Mouse (Mus musculus) megakaryocyte, embryonic 14.5 days (primary cell): ENCODE results near the gene Eme2. TPM values are rescaled to one million over a fixed set of nuclear protein-coding genes. Genes with fewer than 3 reads are reported as not detected.
"Not testable (repeated sequence)": the region's sequence is repeated elsewhere in the genome, so short reads cannot be mapped to it uniquely, and the experiment has no call there.

Experiments used
- H3K27me3 ChIP-seq: replicated peaks from 2 replicates; pipeline ENCODE3; 2012; ENCODE audit warnings: inconsistent platforms
- H3K36me3 ChIP-seq: replicated peaks from 2 replicates; pipeline ENCODE3; 2012; ENCODE audit warnings: low read length, inconsistent platforms, mixed read lengths
- H3K4me1 ChIP-seq: 2 replicates; pipeline ENCODE4 v1.6.1; 2012; ENCODE audit warnings: inconsistent platforms
- H3K4me3 ChIP-seq: replicated peaks from 2 replicates; pipeline ENCODE3; 2012; ENCODE audit warnings: moderate library complexity, mild to moderate bottlenecking, inconsistent platforms
- H3K9me3 ChIP-seq: 2 replicates; pipeline ENCODE4 v1.6.1; 2012; ENCODE audit warnings: inconsistent platforms
- FLI1 ChIP-seq: IDR thresholded peaks from 2 replicates; pipeline ENCODE4 v1.6.1; 2012; ENCODE audit warnings: low read length, inconsistent platforms, mixed read lengths
- GATA1 ChIP-seq: IDR thresholded peaks from 3 replicates; pipeline ENCODE4 v1.6.1; 2012; ENCODE audit warnings: mixed read lengths, low read length, inconsistent platforms, borderline replicate concordance
- polyA plus RNA-seq: library from polyadenylated mRNA; stranded (reverse); fragments of >175 nt; gene quantifications from 2 replicates; pipeline ENCODE4 v1.2.3, GENCODE M21; 2012; ENCODE audit warnings: low replicate concordance; ENCODE audit not compliant: insufficient read depth

Eme2 gene
- polyA plus RNA-seq = 5.8 and 10.0 TPM in 2 replicates

GRCm38 (mm10) chr17:24894995-24895547 is at the start of gene Eme2, which contains the start of gene Mrps34:
Eme2 (minus strand) TSS chr17:24895087.
Mrps34 (plus strand) TSS chr17:24895116.
- H3K9me3 ChIP-seq = no peaks in the 10 kb centered on the region
- peak; percentile 77; the same call in 1 of the 2 replicates for TF ChIP-seq FLI1
- TF ChIP-seq GATA1 = no peak
- no peaks in the 10 kb centered on the region for H3K27me3 ChIP-seq
- H3K4me3 ChIP-seq = peak within 1 kb of the TSS; percentile 94
- H3K4me1 ChIP-seq = peaks cover 82% of the 10 kb centered on the region
- peaks cover 72% of the 10 kb centered on the region for H3K36me3 ChIP-seq

- not testable (repeated sequence) for H3K4me3 ChIP-seq, H3K27me3 ChIP-seq, H3K9me3 ChIP-seq
- H3K36me3 ChIP-seq = peaks cover 61% of the 10 kb centered on the region
- peaks cover 19% of the 10 kb centered on the region for H3K4me1 ChIP-seq
Measured at GRCm38 (mm10) chr17:24943589-24943988, 48.7 kb upstream of the Eme2 start.

DNA sequence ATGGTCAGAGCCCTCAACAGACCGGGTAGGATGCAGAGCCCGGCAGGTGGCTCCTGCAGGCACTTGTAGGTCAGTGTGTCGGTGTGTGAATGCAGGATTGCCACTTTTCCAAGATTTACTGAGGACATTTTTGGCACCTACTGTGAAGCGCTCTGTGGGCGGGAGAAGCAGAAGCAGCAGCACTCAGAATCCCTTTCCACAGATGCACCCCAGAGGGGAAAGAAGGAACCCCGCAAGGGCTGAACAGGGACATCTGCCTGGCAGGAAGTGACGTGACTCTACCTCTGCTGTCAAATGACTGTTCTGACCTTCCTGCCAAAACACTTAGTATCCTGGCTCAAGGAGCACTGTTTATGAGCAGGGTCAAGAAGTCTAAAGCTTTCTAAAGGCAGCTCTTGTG is 48.1 kb upstream of the Eme2 start:
- no peaks in the 10 kb centered on the region for H3K9me3 ChIP-seq
- TF ChIP-seq GATA1 = no peak
- no peak for TF ChIP-seq FLI1
- H3K4me3 ChIP-seq = no peak overlapping the region
- peaks cover 56% of the 10 kb centered on the region for H3K36me3 ChIP-seq
- peaks cover 19% of the 10 kb centered on the region for H3K4me1 ChIP-seq
- no peaks in the 10 kb centered on the region for H3K27me3 ChIP-seq

- H3K9me3 ChIP-seq, H3K4me3 ChIP-seq, H3K27me3 ChIP-seq: not testable (repeated sequence)
- Histone ChIP-seq H3K36me3 (peaks cover 50% of the 10 kb centered on the region), H3K4me1 (peaks cover 19% of the 10 kb centered on the region)
Measured at GRCm38 (mm10) chr17:24942453-24942852, 47.6 kb upstream of the Eme2 start.

- Histone ChIP-seq H3K4me1 (peaks cover 29% of the 10 kb centered on the region), H3K9me3 (no peaks in the 10 kb centered on the region), H3K36me3 (peaks cover 30% of the 10 kb centered on the region), H3K4me3 (peak overlapping the region; percentile 100), H3K27me3 (no peaks in the 10 kb centered on the region)
- TF ChIP-seq FLI1 (no peak), GATA1 (no peak)
Measured at GRCm38 (mm10) chr17:24937266-24937665, 42.4 kb upstream of the Eme2 start.

DNA sequence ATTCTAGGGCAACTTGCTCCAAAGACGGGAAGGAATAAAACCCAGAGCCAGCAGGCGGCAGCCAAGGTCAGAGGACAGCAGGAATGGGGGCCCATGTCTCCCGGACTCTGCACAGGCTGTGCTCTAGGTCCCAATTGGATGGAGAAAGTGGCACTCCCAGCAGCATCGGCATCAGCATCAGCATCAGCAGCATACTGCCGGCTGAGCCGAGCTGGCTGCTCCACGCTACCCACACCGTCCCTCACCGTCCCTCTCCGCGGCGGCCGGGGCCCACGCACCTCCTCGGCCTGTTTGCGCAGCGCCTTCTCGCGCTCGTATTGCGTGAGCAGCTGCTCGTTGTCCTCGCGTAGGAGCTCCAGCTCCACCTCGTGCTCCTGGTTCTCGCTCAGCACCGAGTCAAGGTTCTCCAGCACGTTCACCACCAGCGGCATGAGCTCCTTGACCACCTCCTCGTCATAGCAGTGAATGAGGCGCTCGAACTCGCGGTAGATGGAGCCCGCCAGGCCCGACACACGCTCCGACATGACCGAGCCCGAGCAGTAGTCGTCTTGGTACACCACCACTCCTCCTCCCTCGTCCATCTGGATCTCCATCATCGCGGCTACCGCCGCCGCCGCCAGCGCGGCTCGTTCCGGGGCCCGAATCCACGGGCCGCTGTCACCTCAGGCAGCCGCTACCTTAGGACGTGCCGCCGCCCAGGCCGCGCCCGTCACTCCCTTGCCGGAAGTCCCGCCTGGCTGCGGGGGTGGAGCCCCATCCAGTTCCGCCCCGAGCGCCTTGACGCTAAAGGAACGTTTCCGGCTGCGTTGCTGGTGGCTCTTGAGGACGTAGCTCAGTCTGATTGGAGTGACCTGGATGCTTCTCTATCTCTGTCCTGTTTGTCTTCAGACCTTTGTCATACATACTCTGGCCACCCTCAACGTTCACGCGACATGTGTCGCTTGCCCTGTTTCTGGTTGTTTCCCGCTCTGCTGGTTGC is 41.7 kb upstream of the Eme2 start, which contains the start of gene Mapk8ip3:
TSS of gene Mapk8ip3 (minus strand) at position 719 of the 979 bp plus-strand sequence.
- TF ChIP-seq GATA1 (no peak), FLI1 (peak; percentile 59; the same call in 1 of the 2 replicates)
- Histone ChIP-seq H3K4me1 (peaks cover 29% of the 10 kb centered on the region), H3K9me3 (no peaks in the 10 kb centered on the region), H3K36me3 (peaks cover 32% of the 10 kb centered on the region), H3K4me3 (peak within 1 kb of the TSS; percentile 100), H3K27me3 (no peaks in the 10 kb centered on the region)

DNA sequence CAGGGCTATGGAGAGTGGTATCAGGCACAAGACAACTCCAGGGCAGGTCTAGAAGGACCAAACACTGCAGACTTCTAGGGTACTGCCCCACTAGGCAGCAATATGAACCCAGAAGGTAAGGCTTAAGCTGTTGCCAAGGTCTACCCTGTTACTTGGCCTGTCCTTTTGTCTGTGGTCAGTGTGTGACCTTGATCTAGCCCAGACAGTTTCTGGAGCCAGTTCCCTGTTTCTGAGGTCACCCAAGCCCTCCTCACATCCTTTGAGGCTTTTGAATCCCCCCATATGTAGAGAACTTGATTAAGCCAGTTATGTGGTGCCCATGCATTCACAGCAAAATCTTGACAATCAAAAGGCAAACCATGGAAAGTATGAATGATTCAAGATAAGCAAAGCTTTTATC is 40.8 kb upstream of the Eme2 start:
- H3K4me3 ChIP-seq = peak overlapping the region; percentile 100
- TF ChIP-seq FLI1 = no peak
- TF ChIP-seq GATA1 = no peak
- H3K36me3 ChIP-seq = peaks cover 30% of the 10 kb centered on the region
- no peaks in the 10 kb centered on the region for H3K9me3 ChIP-seq
- no peaks in the 10 kb centered on the region for H3K27me3 ChIP-seq
- peaks cover 32% of the 10 kb centered on the region for H3K4me1 ChIP-seq

- Histone ChIP-seq H3K4me1 (peaks cover 37% of the 10 kb centered on the region), H3K4me3 (peak overlapping the region; percentile 100)
- TF ChIP-seq FLI1 (no peak), GATA1 (no peak)
Measured at GRCm38 (mm10) chr17:24934926-24935325, 40.0 kb upstream of the Eme2 start.

DNA sequence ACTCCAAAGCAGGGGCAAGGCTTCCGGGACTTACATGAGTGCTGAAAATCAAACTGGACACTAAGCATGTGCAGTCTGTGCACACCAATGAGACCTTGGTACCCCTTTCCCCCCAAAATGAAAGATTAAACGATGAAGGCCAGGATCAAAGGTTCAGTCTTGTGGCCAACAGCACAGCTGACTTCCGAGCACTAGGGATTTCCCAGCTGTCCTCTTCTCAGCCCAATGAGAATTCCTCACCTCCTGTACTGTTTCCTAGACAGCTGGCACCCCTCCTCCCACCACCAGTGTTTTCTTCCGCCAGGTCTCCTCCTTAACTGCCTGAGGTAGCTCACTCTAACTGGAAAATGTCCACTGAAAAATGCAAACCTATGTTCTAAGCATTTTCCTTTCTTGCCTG is 38.3 kb upstream of the Eme2 start:
- Histone ChIP-seq H3K4me3 (no peak overlapping the region), H3K27me3 (no peaks in the 10 kb centered on the region), H3K4me1 (peaks cover 51% of the 10 kb centered on the region), H3K9me3 (no peaks in the 10 kb centered on the region), H3K36me3 (peaks cover 38% of the 10 kb centered on the region)
- TF ChIP-seq FLI1 (no peak), GATA1 (no peak)

More at GRCm38 (mm10) chr17:24934926-24935325, 40.0 kb upstream of the Eme2 start:
- no peaks in the 10 kb centered on the region for H3K27me3 ChIP-seq
- peaks cover 27% of the 10 kb centered on the region for H3K36me3 ChIP-seq
- no peaks in the 10 kb centered on the region for H3K9me3 ChIP-seq

DNA sequence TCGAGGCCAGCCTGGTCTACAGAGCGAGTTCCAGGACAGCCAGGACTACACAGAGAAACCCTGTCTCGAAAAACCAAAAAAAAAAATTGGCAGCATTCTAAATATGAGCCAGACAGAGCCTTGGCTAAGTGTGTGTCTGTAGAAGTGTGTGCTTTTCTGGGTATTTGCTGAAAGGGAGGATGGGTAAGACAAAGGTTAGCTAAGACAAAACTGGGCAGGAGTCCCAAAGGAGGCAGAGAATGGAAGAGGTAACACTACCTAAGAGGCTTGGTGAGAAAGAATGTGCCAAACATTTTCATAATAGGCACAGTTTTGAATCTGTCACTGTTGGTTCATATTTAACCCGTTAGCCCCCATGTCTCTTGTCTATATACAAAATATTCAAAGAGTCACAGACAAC is 37.5 kb upstream of the Eme2 start:
- Histone ChIP-seq H3K4me1 (peaks cover 51% of the 10 kb centered on the region), H3K36me3 (peaks cover 45% of the 10 kb centered on the region), H3K27me3 (no peaks in the 10 kb centered on the region), H3K4me3 (no peak overlapping the region), H3K9me3 (no peaks in the 10 kb centered on the region)
- no peak for TF ChIP-seq FLI1
- TF ChIP-seq GATA1 = no peak
